Mouse (Mus musculus) spleen, postnatal 0 days (tissue): ENCODE data around the gene Cacna1i. TPM values are rescaled to one million over a fixed set of nuclear protein-coding genes. Genes with fewer than 3 reads are reported as not detected.

Source experiments
- polyA plus RNA-seq: library from polyadenylated mRNA; unstranded; fragments of >200 nt; fragmentation: Nextera tagmentation; extraction: Ambion mirVana; gene quantifications from 2 replicates; pipeline ENCODE4 v1.2.1, GENCODE M21; 2015

The Cacna1i gene
- 0.05 and 0.06 TPM in 2 replicates for polyA plus RNA-seq

DNA sequence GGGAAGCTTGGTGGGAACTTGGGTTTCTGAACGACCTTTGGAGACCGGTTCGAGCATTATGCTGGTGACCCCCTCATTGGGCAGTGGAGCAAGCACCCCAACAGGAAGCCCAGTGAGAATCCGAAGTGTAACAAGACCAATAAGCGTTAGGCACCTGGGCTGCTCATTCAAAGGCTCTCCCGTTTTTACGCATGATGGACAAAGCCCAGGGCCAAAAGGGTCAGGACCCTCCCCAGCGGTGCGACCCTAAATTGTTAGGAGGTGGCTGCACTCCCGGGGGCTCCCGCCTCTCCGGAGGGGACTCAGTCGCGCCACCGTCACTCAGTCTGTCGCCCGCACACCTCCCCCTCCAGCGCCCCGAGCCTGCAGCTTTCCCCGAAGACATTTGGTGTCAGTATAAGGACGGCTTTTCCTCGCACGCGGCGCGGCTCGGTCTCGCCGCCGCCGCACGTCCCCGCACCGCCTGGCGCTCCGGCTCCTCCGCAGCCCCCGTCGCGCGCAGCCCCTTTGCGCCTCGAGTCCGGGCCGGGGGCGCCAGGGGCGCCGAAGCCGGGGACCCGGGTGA, at the start of gene Cacna1i:
Gene Cacna1i, plus strand, starts transcription at position 388 of the 565 bp plus-strand sequence.

DNA sequence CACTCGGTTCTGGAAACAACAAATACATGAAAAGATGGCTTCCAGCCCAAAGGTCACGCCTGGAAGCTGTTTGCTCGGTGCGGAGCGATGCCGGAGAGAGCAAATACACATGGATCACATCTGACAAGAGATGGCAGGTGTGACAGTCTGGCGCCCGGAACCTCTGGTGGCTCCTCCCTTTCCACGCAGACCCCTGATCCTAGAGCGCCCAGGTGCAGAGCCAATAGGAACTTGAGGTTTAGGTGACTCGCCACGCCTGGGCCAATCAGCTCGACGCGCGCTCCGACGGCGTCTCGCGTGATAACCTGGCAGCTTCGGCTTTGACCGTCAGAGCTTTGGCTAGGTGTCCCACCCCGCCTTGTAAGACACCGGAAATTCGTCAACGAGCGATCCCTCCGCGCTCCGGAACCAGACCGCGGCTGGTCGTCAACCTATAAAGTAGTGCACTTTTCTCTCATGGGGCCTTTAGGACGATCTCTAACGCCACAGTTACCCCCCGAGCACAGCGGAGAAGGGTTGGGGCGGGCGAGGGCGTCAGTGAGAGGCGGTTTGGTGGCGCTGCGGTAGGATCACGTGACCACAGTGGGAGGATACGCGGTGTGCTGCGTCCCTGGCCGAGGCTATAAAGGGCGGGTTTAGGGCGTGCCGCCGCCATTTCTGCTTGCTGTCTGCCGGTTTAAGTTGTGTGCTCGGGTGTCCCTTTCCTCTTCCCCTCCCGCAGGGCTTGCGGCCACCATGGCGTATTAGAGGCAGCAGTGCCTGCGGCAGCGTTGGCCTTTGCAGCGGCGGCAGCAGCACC, 32.0 kb upstream of the Cacna1i start, which contains the start of gene Atf4:
Gene Atf4, plus strand, starts transcription at position 338 of the 799 bp plus-strand sequence.

DNA sequence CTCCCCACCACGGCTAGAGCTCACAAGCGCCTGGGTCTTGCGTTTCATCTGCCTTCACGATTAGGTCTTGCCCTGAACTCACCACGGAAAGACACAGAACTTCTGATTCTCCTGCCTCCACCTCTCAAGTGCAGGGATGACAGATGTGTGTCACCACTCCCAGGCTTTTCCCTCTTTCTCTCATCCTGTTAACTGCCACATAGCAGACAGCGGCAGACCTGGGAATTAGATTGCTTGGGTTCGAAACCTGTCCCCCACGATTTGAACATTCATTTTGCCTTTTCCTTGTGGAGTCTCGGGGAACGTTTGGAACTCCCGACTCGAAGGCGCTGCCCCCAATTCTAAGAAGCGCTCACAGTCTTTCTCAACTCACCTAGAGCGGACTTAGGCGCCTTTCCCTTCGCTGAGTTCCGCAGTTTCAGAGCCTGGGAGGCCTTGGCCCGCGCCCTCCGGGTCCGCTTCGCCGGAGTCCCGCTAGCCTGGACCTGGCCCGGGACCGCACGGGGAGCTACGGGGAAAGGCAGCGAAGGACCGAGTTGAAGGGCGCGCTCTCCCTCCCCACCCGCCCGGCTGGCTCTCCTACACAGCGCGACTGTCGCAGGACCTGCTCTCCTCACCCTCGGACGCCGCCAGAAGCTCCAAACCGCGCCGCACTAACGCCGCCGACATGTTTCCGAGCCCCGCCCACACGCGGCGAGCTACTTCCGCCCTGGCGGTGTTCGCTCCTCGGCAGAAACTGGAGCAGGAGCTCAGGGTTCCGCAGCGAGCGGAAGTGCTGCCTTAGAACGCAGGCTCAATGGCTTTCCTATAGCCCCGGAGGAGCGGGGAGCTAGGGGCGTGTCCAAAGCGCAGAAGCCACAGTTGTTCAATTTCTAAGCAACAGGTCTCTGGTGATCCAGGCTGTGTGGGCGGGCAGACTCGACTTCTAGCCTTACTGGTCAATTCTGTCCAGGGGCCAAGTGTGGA, 23.1 kb upstream of the Cacna1i start, which contains the start of gene Rps19bp1:
Gene Rps19bp1, minus strand, starts transcription at position 706 of the 966 bp plus-strand sequence.

Other genes with a start within 250 kb of the Cacna1i start
- gene Syngr1, start 195.9 kb upstream of the Cacna1i start, polyA plus RNA-seq: 33.7 and 42.0 TPM in 2 replicates
- 779 and 800 TPM in 2 replicates for gene Rpl3, start 195.4 kb upstream of the Cacna1i start, polyA plus RNA-seq
- 20.0 and 20.1 TPM in 2 replicates for gene Tab1, start 154.1 kb upstream of the Cacna1i start, polyA plus RNA-seq
- 0.53 and 1.0 TPM in 2 replicates for gene Mgat3, start 113.5 kb upstream of the Cacna1i start, polyA plus RNA-seq
- gene Mief1, start 53.2 kb upstream of the Cacna1i start, polyA plus RNA-seq: 14.6 and 16.2 TPM in 2 replicates
- gene AC140267.1, start 51.4 kb upstream of the Cacna1i start, polyA plus RNA-seq: not detected in 2 replicates
- 105 and 114 TPM in 2 replicates for gene Atf4, start 32.1 kb upstream of the Cacna1i start, polyA plus RNA-seq
- 34.9 and 36.8 TPM in 2 replicates for gene Rps19bp1, start 22.9 kb upstream of the Cacna1i start, polyA plus RNA-seq